ENCODE assay signal across 8 mouse cellular contexts in genomic region chr16:18581623-18582205, GRCm38 (mm10). TPM values are rescaled to one million over a fixed set of nuclear protein-coding genes. Genes with fewer than 3 reads are reported as not detected.
DNase-seq lines count a peak whose midpoint lies in the region; ATAC-seq and TF ChIP-seq lines count a peak whose summit lies in the region.

No protein-coding gene starts in this region.

- H3K4me1 ChIP-seq in kidney, embryonic 15.5 days: peaks cover 31% of the 10 kb centered on the region
- peaks cover 26% of the 10 kb centered on the region for H3K4me1 ChIP-seq in hindbrain, embryonic 12.5 days
- H3K4me1 ChIP-seq in lung, embryonic 16.5 days (replicated peaks; ENCODE audit: control insufficient read depth, insufficient read depth, low read length): peaks cover 24% of the 10 kb centered on the region
- H3K4me1 ChIP-seq in stomach, postnatal 0 days (replicated peaks; ENCODE audit: control insufficient read depth, insufficient read depth): peaks cover 5% of the 10 kb centered on the region

- H3K9ac ChIP-seq in kidney, embryonic 15.5 days: no peak overlapping the region
- peak overlapping the region; percentile 47 for H3K9ac ChIP-seq in hindbrain, embryonic 12.5 days
- peak overlapping the region; percentile 52 for H3K9ac ChIP-seq in lung, embryonic 16.5 days (ENCODE audit: low read length)
- H3K9ac ChIP-seq in stomach, postnatal 0 days (ENCODE audit: low read length): no peak overlapping the region

- TF ChIP-seq EP300 in stomach, postnatal 0 days (optimal IDR thresholded peaks at IDR 0.05): no peak

- H3K4me3 ChIP-seq in kidney, embryonic 15.5 days (replicated peaks): peak overlapping the region; percentile 41
- peak overlapping the region; percentile 36 for H3K4me3 ChIP-seq in hindbrain, embryonic 12.5 days
- peak overlapping the region; percentile 45 for H3K4me3 ChIP-seq in lung, embryonic 16.5 days (ENCODE audit: low read length)
- H3K4me3 ChIP-seq in stomach, postnatal 0 days (ENCODE audit: low read depth, low read length): peak overlapping the region; percentile 43

- peaks cover 95% of the 10 kb centered on the region for H3K27me3 ChIP-seq in kidney, embryonic 15.5 days
- H3K27me3 ChIP-seq in hindbrain, embryonic 12.5 days: peaks cover 90% of the 10 kb centered on the region
- peaks cover 72% of the 10 kb centered on the region for H3K27me3 ChIP-seq in lung, embryonic 16.5 days (ENCODE audit: control insufficient read depth, insufficient read depth, low read depth, low read length)
- peaks cover 38% of the 10 kb centered on the region; the same call in 1 of the 2 replicates for H3K27me3 ChIP-seq in stomach, postnatal 0 days (ENCODE audit: control insufficient read depth, insufficient read depth, low read length)

- ATAC-seq in kidney, embryonic 15.5 days (replicated peaks; ENCODE audit: low FRiP score): no peak
- no peak for ATAC-seq in hindbrain, embryonic 12.5 days (ENCODE audit: low FRiP score)
- peak; percentile 15; the same call in 1 of the 2 replicates for ATAC-seq in lung, embryonic 16.5 days (ENCODE audit: low read depth)
- ATAC-seq in stomach, postnatal 0 days (ENCODE audit: low FRiP score, low TSS enrichment): peak; percentile 28; the same call in 1 of the 2 replicates

- no peaks in the 10 kb centered on the region for H3K36me3 ChIP-seq in kidney, embryonic 15.5 days
- no peaks in the 10 kb centered on the region for H3K36me3 ChIP-seq in hindbrain, embryonic 12.5 days
- no peaks in the 10 kb centered on the region for H3K36me3 ChIP-seq in lung, embryonic 16.5 days (ENCODE audit: control insufficient read depth, insufficient read depth, low read length)
- no peaks in the 10 kb centered on the region for H3K36me3 ChIP-seq in stomach, postnatal 0 days (ENCODE audit: control insufficient read depth, insufficient read depth, low read length)

- H3K9me3 ChIP-seq in kidney, embryonic 15.5 days (replicated peaks): no peaks in the 10 kb centered on the region
- no peaks in the 10 kb centered on the region for H3K9me3 ChIP-seq in hindbrain, embryonic 12.5 days (replicated peaks)
- H3K9me3 ChIP-seq in lung, embryonic 16.5 days (ENCODE audit: control insufficient read depth, low read length): no peaks in the 10 kb centered on the region
- no peaks in the 10 kb centered on the region for H3K9me3 ChIP-seq in stomach, postnatal 0 days (ENCODE audit: control insufficient read depth, low read length)

- H3K27ac ChIP-seq in kidney, embryonic 15.5 days: no peak overlapping the region
- no peak overlapping the region for H3K27ac ChIP-seq in hindbrain, embryonic 12.5 days
- H3K27ac ChIP-seq in lung, embryonic 16.5 days (ENCODE audit: low read length): no peak overlapping the region
- no peak overlapping the region for H3K27ac ChIP-seq in stomach, postnatal 0 days (replicated peaks)

- peak overlapping the region; percentile 59 for H3K4me2 ChIP-seq in kidney, embryonic 15.5 days
- peak overlapping the region; percentile 55 for H3K4me2 ChIP-seq in hindbrain, embryonic 12.5 days (replicated peaks)
- peak overlapping the region; percentile 73 for H3K4me2 ChIP-seq in lung, embryonic 16.5 days (ENCODE audit: low read depth, low read length)
- H3K4me2 ChIP-seq in stomach, postnatal 0 days (replicated peaks; ENCODE audit: low read depth): peak overlapping the region; percentile 60

- WGBS in kidney, embryonic 15.5 days: under 1% methylated on average over 66 of the region's 66 CpGs
- 1% methylated on average over 66 of the region's 66 CpGs for WGBS in hindbrain, embryonic 12.5 days
- WGBS in lung, embryonic 16.5 days: 2% methylated on average over 66 of the region's 66 CpGs
- WGBS in stomach, postnatal 0 days: 4% methylated on average over 64 of the region's 66 CpGs

- DNase-seq in kidney, adult 8-10 months: no peak
- DNase-seq in embryo, embryonic 11 days: peak; percentile 58
- DNase-seq in stomach, postnatal 0 days (ENCODE audit: low spot score): no peak
- DNase-seq in left cerebral cortex, adult 8-10 months (ENCODE audit: low spot score in 2 of 2): no peak
- no peak for DNase-seq in ovary, postnatal 36 days (ENCODE audit: low spot score)

- no peak for TF ChIP-seq CTCF in stomach, postnatal 0 days (IDR thresholded peaks at IDR 0.05; ENCODE audit: low read depth)

RNA-seq across cellular contexts. Expression of gene Tbx1, which starts 8.8 kb away (rescaled TPM):
- 0.28 and 0.40 TPM in 2 replicates for polyA plus RNA-seq in kidney, embryonic 15.5 days (2015; fragmentation: Nextera tagmentation; extraction: Ambion mirVana)
- polyA plus RNA-seq in hindbrain, embryonic 12.5 days (2016; fragmentation: Nextera tagmentation; extraction: Ambion mirVana): 15.4 and 15.5 TPM in 2 replicates
- 5.5 and 6.2 TPM in 2 replicates for polyA plus RNA-seq in lung, embryonic 16.5 days (2015; fragmentation: Nextera tagmentation; extraction: Ambion mirVana)
- polyA plus RNA-seq in stomach, postnatal 0 days (2015; fragmentation: Nextera tagmentation; extraction: Ambion mirVana): 0.34 TPM in 2 replicates
- 1 to 10 TPM; 1.0 to 2.1 (median 1.6) TPM for total RNA-seq in left cerebral cortex, adult 8-10 months (2022)

RNA-seq across cellular contexts. Expression of gene Gp1bb, which starts 40.5 kb away (rescaled TPM):
- 0.93 and 1.6 TPM in 2 replicates for polyA plus RNA-seq in kidney, embryonic 15.5 days (2015; fragmentation: Nextera tagmentation; extraction: Ambion mirVana)
- 10.1 and 11.1 TPM in 2 replicates for polyA plus RNA-seq in hindbrain, embryonic 12.5 days (2016; fragmentation: Nextera tagmentation; extraction: Ambion mirVana)
- 2.0 and 2.2 TPM in 2 replicates for polyA plus RNA-seq in lung, embryonic 16.5 days (2015; fragmentation: Nextera tagmentation; extraction: Ambion mirVana)
- 4.6 and 5.4 TPM in 2 replicates for polyA plus RNA-seq in stomach, postnatal 0 days (2015; fragmentation: Nextera tagmentation; extraction: Ambion mirVana)
- total RNA-seq in left cerebral cortex, adult 8-10 months (2022): 1 to 10 TPM in 1 of 4 experiments, under 1 TPM in 2, not detected in 1; 0.36 to 1.1 (median 0.93) TPM

RNA-seq across cellular contexts. Expression of gene Gm49601, which starts 44.5 kb away (rescaled TPM):
- polyA plus RNA-seq in kidney, embryonic 15.5 days (2015; fragmentation: Nextera tagmentation; extraction: Ambion mirVana): 1.5 and 4.3 TPM in 2 replicates
- 12.6 and 13.5 TPM in 2 replicates for polyA plus RNA-seq in hindbrain, embryonic 12.5 days (2016; fragmentation: Nextera tagmentation; extraction: Ambion mirVana)
- 3.6 and 4.2 TPM in 2 replicates for polyA plus RNA-seq in lung, embryonic 16.5 days (2015; fragmentation: Nextera tagmentation; extraction: Ambion mirVana)
- 0.97 and 1.5 TPM in 2 replicates for polyA plus RNA-seq in stomach, postnatal 0 days (2015; fragmentation: Nextera tagmentation; extraction: Ambion mirVana)
- 100 to 1,000 TPM; 207 to 234 (median 219) TPM for total RNA-seq in left cerebral cortex, adult 8-10 months (2022)

RNA-seq across cellular contexts. Expression of gene Sept5, which starts 48.0 kb away (rescaled TPM):
- polyA plus RNA-seq in kidney, embryonic 15.5 days (2015; fragmentation: Nextera tagmentation; extraction: Ambion mirVana): 16.3 and 17.1 TPM in 2 replicates
- 98.7 and 105 TPM in 2 replicates for polyA plus RNA-seq in hindbrain, embryonic 12.5 days (2016; fragmentation: Nextera tagmentation; extraction: Ambion mirVana)
- 21.1 and 22.2 TPM in 2 replicates for polyA plus RNA-seq in lung, embryonic 16.5 days (2015; fragmentation: Nextera tagmentation; extraction: Ambion mirVana)
- polyA plus RNA-seq in stomach, postnatal 0 days (2015; fragmentation: Nextera tagmentation; extraction: Ambion mirVana): 38.0 and 38.8 TPM in 2 replicates
- total RNA-seq in left cerebral cortex, adult 8-10 months (2022): 100 to 1,000 TPM; 759 to 812 (median 777) TPM

Comparison
In these comparisons a context has a peak if more than half of its experiments do, and no peak if none do; other contexts are left out.
1. ATAC-seq: peak in lung, embryonic 16.5 days (single experiment) and stomach, postnatal 0 days (single experiment); none in kidney, embryonic 15.5 days (single experiment) and hindbrain, embryonic 12.5 days (single experiment).
2. H3K9ac ChIP-seq: peak in hindbrain, embryonic 12.5 days (single experiment) and lung, embryonic 16.5 days (single experiment); none in kidney, embryonic 15.5 days (single experiment) and stomach, postnatal 0 days (single experiment).
3. Peak in every context shown above with its lines, with median percentiles within 50 percentile points of each other: H3K4me2 ChIP-seq and H3K4me3 ChIP-seq.